Mouse (Mus musculus): ENCODE results near the gene Trmt1. TPM values are rescaled to one million over a fixed set of nuclear protein-coding genes. Genes with fewer than 3 reads are reported as not detected.
A peak's percentile ranks its signal among the peaks of the same experiment; 100 is the strongest.

Gene Trmt1
- polyA plus RNA-seq, 1 experiment from 2014 or later = 56.9 TPM

GRCm38 (mm10) chr8:84715893-84716468, 29.9 kb downstream of the Trmt1 start:
- H3K9me3 ChIP-seq (ENCODE audit: control insufficient read depth, low read length) = no peaks in the 10 kb centered on the region
- H3K4me1 ChIP-seq (ENCODE audit: control insufficient read depth, insufficient read depth, low read length) = peaks cover 40% of the 10 kb centered on the region
- peak overlapping the region; percentile 26; the same call in 1 of the 2 replicates for H3K9ac ChIP-seq (replicated peaks; ENCODE audit: low read length)
- no peak overlapping the region; the same call in 1 of the 2 replicates for H3K27ac ChIP-seq (replicated peaks; ENCODE audit: low read depth, low read length)
- peak overlapping the region; percentile 42 for H3K4me2 ChIP-seq (ENCODE audit: low read length)
- no peaks in the 10 kb centered on the region for H3K36me3 ChIP-seq (ENCODE audit: control insufficient read depth, insufficient read depth, low read length)
- DNase-seq (no peak), ATAC-seq (ENCODE audit: low FRiP score, low TSS enrichment) (no peak)
- H3K27me3 ChIP-seq (ENCODE audit: control insufficient read depth, insufficient read depth, low read length) = peaks cover 14% of the 10 kb centered on the region; the same call in 1 of the 2 replicates
- peak overlapping the region; percentile 12; the same call in 1 of the 2 replicates for H3K4me3 ChIP-seq (replicated peaks; ENCODE audit: low read depth, low read length)
- WGBS = 6% methylated on average over 27 of the region's 27 CpGs

GRCm38 (mm10) chr8:84716790-84717189, 30.7 kb downstream of the Trmt1 start:
- Histone ChIP-seq H3K4me1 (ENCODE audit: control insufficient read depth, insufficient read depth, low read length) (peaks cover 32% of the 10 kb centered on the region), H3K9ac (replicated peaks; ENCODE audit: low read length) (no peak overlapping the region), H3K4me3 (replicated peaks; ENCODE audit: low read depth, low read length) (no peak overlapping the region), H3K27ac (replicated peaks; ENCODE audit: low read depth, low read length) (no peak overlapping the region), H3K9me3 (ENCODE audit: control insufficient read depth, low read length) (no peaks in the 10 kb centered on the region), H3K36me3 (ENCODE audit: control insufficient read depth, insufficient read depth, low read length) (no peaks in the 10 kb centered on the region), H3K27me3 (ENCODE audit: control insufficient read depth, insufficient read depth, low read length) (peaks cover 14% of the 10 kb centered on the region; the same call in 1 of the 2 replicates), H3K4me2 (ENCODE audit: low read length) (no peak overlapping the region)
- DNase-seq = no peak
- no peak for ATAC-seq (ENCODE audit: low FRiP score, low TSS enrichment)
- 90% methylated on average over 11 of the region's 11 CpGs for WGBS

DNA sequence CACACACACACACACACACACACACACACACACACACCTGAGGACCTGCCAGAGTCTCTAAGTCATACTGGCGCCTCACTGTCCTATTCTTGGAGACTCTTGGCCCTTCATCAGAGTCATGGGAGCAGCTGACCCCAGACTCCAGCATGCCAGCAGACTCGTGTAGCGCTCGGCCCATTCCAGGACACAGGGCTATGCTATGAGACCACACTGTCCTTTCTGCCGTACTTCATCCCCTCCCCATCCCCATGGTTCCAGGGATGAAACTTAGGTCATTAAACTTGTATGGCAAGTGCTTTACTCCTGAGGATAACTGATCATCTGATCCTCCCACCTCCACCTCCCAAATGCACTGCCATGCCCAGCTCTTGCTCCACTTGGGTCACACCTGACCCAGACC, 32.4 kb downstream of the Trmt1 start:
- H3K9me3 ChIP-seq (ENCODE audit: control insufficient read depth, low read length) = no peaks in the 10 kb centered on the region
- no peak for DNase-seq
- H3K9ac ChIP-seq (replicated peaks; ENCODE audit: low read length) = no peak overlapping the region
- H3K4me2 ChIP-seq (ENCODE audit: low read length) = no peak overlapping the region
- no peak overlapping the region for H3K27ac ChIP-seq (replicated peaks; ENCODE audit: low read depth, low read length)
- WGBS = 75% methylated on average over 5 of the region's 5 CpGs
- H3K4me3 ChIP-seq (replicated peaks; ENCODE audit: low read depth, low read length) = no peak overlapping the region
- no peaks in the 10 kb centered on the region for H3K36me3 ChIP-seq (ENCODE audit: control insufficient read depth, insufficient read depth, low read length)
- H3K4me1 ChIP-seq (ENCODE audit: control insufficient read depth, insufficient read depth, low read length) = peaks cover 29% of the 10 kb centered on the region
- H3K27me3 ChIP-seq (ENCODE audit: control insufficient read depth, insufficient read depth, low read length) = peaks cover 14% of the 10 kb centered on the region; the same call in 1 of the 2 replicates
- no peak for ATAC-seq (ENCODE audit: low FRiP score, low TSS enrichment)

GRCm38 (mm10) chr8:84718959-84719690, 33.0 kb downstream of the Trmt1 start:
- no peak overlapping the region for H3K9ac ChIP-seq (replicated peaks; ENCODE audit: low read length)
- WGBS = 89% methylated on average over 5 of the region's 5 CpGs
- ATAC-seq (ENCODE audit: low FRiP score, low TSS enrichment) = no peak
- no peak overlapping the region for H3K27ac ChIP-seq (replicated peaks; ENCODE audit: low read depth, low read length)
- H3K9me3 ChIP-seq (ENCODE audit: control insufficient read depth, low read length) = no peaks in the 10 kb centered on the region
- no peak overlapping the region for H3K4me2 ChIP-seq (ENCODE audit: low read length)
- H3K4me3 ChIP-seq (replicated peaks; ENCODE audit: low read depth, low read length) = no peak overlapping the region
- peaks cover 29% of the 10 kb centered on the region for H3K4me1 ChIP-seq (ENCODE audit: control insufficient read depth, insufficient read depth, low read length)
- no peak for DNase-seq
- no peaks in the 10 kb centered on the region for H3K36me3 ChIP-seq (ENCODE audit: control insufficient read depth, insufficient read depth, low read length)
- peaks cover 14% of the 10 kb centered on the region; the same call in 1 of the 2 replicates for H3K27me3 ChIP-seq (ENCODE audit: control insufficient read depth, insufficient read depth, low read length)

DNA sequence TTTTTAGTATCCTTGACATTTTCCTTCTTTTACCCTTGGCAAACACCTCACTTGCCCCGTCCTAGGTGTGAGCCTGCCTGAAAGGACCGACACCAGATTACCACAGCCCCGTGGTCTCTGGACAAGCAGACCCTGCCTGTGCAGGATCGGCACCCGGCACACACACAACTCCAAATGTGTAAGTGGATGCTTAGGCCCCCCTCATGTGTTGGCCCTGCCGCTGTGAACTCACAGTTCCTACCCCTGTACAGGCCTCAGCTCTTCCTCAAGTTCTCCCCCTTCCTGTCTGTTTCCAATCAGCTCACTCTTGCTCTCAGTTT, 36.4 kb downstream of the Trmt1 start:
- H3K4me2 ChIP-seq (ENCODE audit: low read length) = no peak overlapping the region
- peaks cover 30% of the 10 kb centered on the region for H3K4me1 ChIP-seq (ENCODE audit: control insufficient read depth, insufficient read depth, low read length)
- H3K27ac ChIP-seq (replicated peaks; ENCODE audit: low read depth, low read length) = peak overlapping the region; percentile 81
- peak; percentile 9; the same call in 1 of the 2 replicates for ATAC-seq (ENCODE audit: low FRiP score, low TSS enrichment)
- H3K27me3 ChIP-seq (ENCODE audit: control insufficient read depth, insufficient read depth, low read length) = peaks cover 1% of the 10 kb centered on the region; the same call in 1 of the 2 replicates
- no peak overlapping the region for H3K9ac ChIP-seq (replicated peaks; ENCODE audit: low read length)
- H3K4me3 ChIP-seq (replicated peaks; ENCODE audit: low read depth, low read length) = no peak overlapping the region
- no peaks in the 10 kb centered on the region for H3K9me3 ChIP-seq (ENCODE audit: control insufficient read depth, low read length)
- WGBS = 68% methylated on average over 6 of the region's 6 CpGs
- no peaks in the 10 kb centered on the region for H3K36me3 ChIP-seq (ENCODE audit: control insufficient read depth, insufficient read depth, low read length)
- DNase-seq = no peak

DNA sequence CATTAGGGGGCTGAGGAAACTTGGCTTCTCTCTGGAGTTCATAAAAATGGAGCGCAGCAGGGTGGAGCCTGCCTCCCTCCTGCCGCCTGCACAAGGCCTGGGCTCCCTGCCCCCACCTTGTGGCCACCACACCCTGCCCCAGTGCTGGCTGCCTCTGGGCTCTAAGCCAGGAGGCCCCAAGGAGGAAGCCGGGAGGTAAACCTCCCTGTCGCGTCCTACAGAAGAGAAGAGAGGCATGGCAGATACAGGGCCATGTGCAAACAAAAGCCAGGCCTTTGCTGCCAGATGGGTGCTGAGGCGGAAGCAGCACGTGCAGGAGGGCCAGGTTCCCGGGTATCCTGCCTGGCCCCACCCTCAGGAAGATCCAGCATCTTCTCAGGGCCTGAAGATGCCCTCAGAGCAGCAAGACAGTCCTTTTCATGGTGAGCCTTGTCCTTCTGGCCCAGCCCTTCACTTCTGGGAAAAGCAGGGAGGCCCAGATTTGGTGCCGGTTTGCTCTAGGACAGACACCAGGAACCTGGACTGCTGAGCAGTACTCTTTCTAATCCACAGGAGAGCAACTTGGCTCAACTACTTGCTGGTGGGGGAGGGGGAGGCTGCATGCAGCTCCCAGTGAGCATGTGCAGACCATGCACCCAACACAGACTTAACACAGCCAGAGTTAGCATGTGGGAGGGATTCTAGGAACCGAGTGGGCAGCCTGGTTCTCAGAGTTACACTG, 36.9 kb downstream of the Trmt1 start, which contains the start of gene G430095P16Rik:
Gene G430095P16Rik, plus strand, starts transcription at position 158 of the 721 bp plus-strand sequence.
- peaks cover 30% of the 10 kb centered on the region for H3K4me1 ChIP-seq (ENCODE audit: control insufficient read depth, insufficient read depth, low read length)
- H3K27me3 ChIP-seq (ENCODE audit: control insufficient read depth, insufficient read depth, low read length) = no peaks in the 10 kb centered on the region
- WGBS = 14% methylated on average over 10 of the region's 10 CpGs
- ATAC-seq (ENCODE audit: low FRiP score, low TSS enrichment) = peak; percentile 67
- peak; percentile 70 for DNase-seq
- peak within 1 kb of the TSS; percentile 3; the same call in 1 of the 2 replicates for H3K4me2 ChIP-seq (ENCODE audit: low read length)
- H3K36me3 ChIP-seq (ENCODE audit: control insufficient read depth, insufficient read depth, low read length) = no peaks in the 10 kb centered on the region
- no peaks in the 10 kb centered on the region for H3K9me3 ChIP-seq (ENCODE audit: control insufficient read depth, low read length)
- peak within 1 kb of the TSS; percentile 81 for H3K27ac ChIP-seq (replicated peaks; ENCODE audit: low read depth, low read length)
- peak within 1 kb of the TSS; percentile 23; the same call in 1 of the 2 replicates for H3K9ac ChIP-seq (replicated peaks; ENCODE audit: low read length)
- no peak within 1 kb of the TSS for H3K4me3 ChIP-seq (replicated peaks; ENCODE audit: low read depth, low read length)

GRCm38 (mm10) chr8:84723571-84723900, 37.4 kb downstream of the Trmt1 start:
- Histone ChIP-seq H3K9me3 (ENCODE audit: control insufficient read depth, low read length) (no peaks in the 10 kb centered on the region), H3K27ac (replicated peaks; ENCODE audit: low read depth, low read length) (peak overlapping the region; percentile 81), H3K27me3 (ENCODE audit: control insufficient read depth, insufficient read depth, low read length) (no peaks in the 10 kb centered on the region), H3K36me3 (ENCODE audit: control insufficient read depth, insufficient read depth, low read length) (no peaks in the 10 kb centered on the region), H3K4me3 (replicated peaks; ENCODE audit: low read depth, low read length) (no peak overlapping the region), H3K4me2 (ENCODE audit: low read length) (no peak overlapping the region; the same call in 1 of the 2 replicates), H3K4me1 (ENCODE audit: control insufficient read depth, insufficient read depth, low read length) (peaks cover 33% of the 10 kb centered on the region), H3K9ac (replicated peaks; ENCODE audit: low read length) (peak overlapping the region; percentile 23; the same call in 1 of the 2 replicates)
- no peak for DNase-seq
- ATAC-seq (ENCODE audit: low FRiP score, low TSS enrichment) = no peak
- WGBS = 29% methylated on average over 7 of the region's 7 CpGs

- ATAC-seq (ENCODE audit: low FRiP score, low TSS enrichment) (no peak), DNase-seq (no peak)
- no peak overlapping the region for H3K27ac ChIP-seq (replicated peaks; ENCODE audit: low read depth, low read length)
- H3K4me2 ChIP-seq (ENCODE audit: low read length) = no peak overlapping the region
- H3K9ac ChIP-seq (replicated peaks; ENCODE audit: low read length) = no peak overlapping the region
- H3K36me3 ChIP-seq (ENCODE audit: control insufficient read depth, insufficient read depth, low read length) = no peaks in the 10 kb centered on the region
- H3K27me3 ChIP-seq (ENCODE audit: control insufficient read depth, insufficient read depth, low read length) = no peaks in the 10 kb centered on the region
- 52% methylated on average over 9 of the region's 9 CpGs for WGBS
- no peaks in the 10 kb centered on the region for H3K9me3 ChIP-seq (ENCODE audit: control insufficient read depth, low read length)
- peaks cover 36% of the 10 kb centered on the region for H3K4me1 ChIP-seq (ENCODE audit: control insufficient read depth, insufficient read depth, low read length)
- H3K4me3 ChIP-seq (replicated peaks; ENCODE audit: low read depth, low read length) = no peak overlapping the region
Measured at GRCm38 (mm10) chr8:84724683-84725082, 38.6 kb downstream of the Trmt1 start.
